Mouse (Mus musculus): Measurements from ENCODE around the gene Frmd7.

Gene Frmd7

DNA sequence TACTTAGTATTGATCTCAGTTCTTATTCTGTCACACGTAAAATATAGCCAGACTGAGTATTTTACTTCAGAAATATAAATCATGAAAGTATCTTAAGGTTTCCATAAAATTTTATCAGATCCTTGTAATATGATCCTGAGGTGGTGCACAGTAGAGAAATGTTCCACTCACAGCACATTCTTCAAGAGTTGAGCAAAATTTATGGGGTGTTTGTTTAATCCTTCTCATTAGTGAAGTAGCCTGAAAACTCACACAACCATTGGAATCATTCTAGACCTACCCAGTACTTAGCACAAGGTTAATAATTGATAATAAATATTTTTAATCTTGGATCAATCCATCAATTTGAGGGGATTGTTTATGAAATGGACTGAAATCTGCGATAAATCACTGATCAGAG is 78.7 kb downstream of the Frmd7 start:
- no peak for DNase-seq

DNA sequence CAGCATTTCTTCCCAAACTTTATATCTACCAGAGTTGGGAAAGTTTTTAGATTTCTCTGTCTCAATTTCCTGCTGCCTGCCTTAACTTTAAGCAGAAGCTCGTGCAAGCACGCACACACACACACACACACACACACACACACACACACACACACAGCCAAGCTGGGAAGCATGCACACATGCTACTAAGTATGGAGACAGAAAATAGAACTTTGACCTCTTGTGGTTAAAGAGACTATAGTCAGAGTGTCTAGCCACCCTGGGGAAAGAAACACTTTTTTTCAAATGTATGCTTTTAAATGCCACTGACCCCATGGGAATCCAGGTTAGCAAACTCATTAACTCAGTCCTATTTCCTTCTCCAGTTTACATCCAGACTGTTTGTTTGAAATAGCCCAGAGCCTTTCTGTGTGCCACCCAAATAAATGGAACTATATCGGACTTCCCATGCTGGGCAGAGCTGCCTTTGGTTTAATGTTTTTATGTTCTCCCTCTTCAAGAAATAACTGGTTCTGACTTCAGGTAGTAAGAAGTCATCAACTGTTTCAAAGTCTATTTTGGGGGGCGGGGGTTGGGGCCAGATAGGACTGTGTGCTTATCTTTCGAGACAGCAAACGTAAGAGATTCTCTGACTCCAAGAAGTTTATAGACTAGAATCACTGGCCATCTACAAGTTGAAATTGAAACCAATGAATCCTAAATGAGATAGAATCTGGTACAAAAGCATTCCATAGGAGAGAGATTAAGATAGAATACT is 91.9 kb downstream of the Frmd7 start:
- no peak for DNase-seq
